Mouse (Mus musculus) stomach, postnatal 0 days (tissue): Measurements from ENCODE around the gene Dgcr8. TPM values are rescaled to one million over a fixed set of nuclear protein-coding genes. Genes with fewer than 3 reads are reported as not detected.

ENCODE experiments used
- ATAC-seq: fragments of 200-750 bp; cut with Nextera tagmentation; 2 replicates; pipeline ENCODE4 v1.8.0; 2017; ENCODE audit not compliant: low FRiP score, low TSS enrichment
- DNase-seq: peaks from one replicate; pipeline ENCODE4 v3.0.0-alpha.2; 2016; ENCODE audit warnings: low spot score
- H3K27ac ChIP-seq: fragments of 300-500 bp; sonication (generic); replicated peaks from 2 replicates; pipeline ENCODE4 v1.5.1; 2014; ENCODE audit warnings: mild to moderate bottlenecking, control low read depth
- H3K27me3 ChIP-seq: fragments of 300-500 bp; sonication (generic); 2 replicates; pipeline ENCODE4 v1.6.1; 2014; ENCODE audit warnings: low read length; ENCODE audit not compliant: control insufficient read depth, insufficient read depth
- H3K36me3 ChIP-seq: fragments of 300-500 bp; sonication (generic); 2 replicates; pipeline ENCODE4 v1.6.1; 2014; ENCODE audit warnings: low read length, mixed read lengths; ENCODE audit not compliant: control insufficient read depth, insufficient read depth
- H3K4me1 ChIP-seq: fragments of 300-500 bp; sonication (generic); replicated peaks from 2 replicates; pipeline ENCODE4 v1.6.1; 2014; ENCODE audit warnings: antibody characterized with exemption; ENCODE audit not compliant: control insufficient read depth, insufficient read depth
- H3K4me2 ChIP-seq: fragments of 300-500 bp; sonication (generic); replicated peaks from 2 replicates; pipeline ENCODE4 v1.6.1; 2014; ENCODE audit warnings: low read depth, mild to moderate bottlenecking, control low read depth, moderate library complexity
- H3K4me3 ChIP-seq: fragments of 300-500 bp; sonication (generic); 2 replicates; pipeline ENCODE4 v1.5.1; 2014; ENCODE audit warnings: low read depth, low read length, control low read depth
- H3K9ac ChIP-seq: fragments of 300-500 bp; sonication (generic); 2 replicates; pipeline ENCODE4 v1.6.1; 2014; ENCODE audit warnings: mild to moderate bottlenecking, low read length, control low read depth, mixed read lengths
- H3K9me3 ChIP-seq: fragments of 300-500 bp; sonication (generic); 2 replicates; pipeline ENCODE4 v1.6.1; 2016; ENCODE audit warnings: low read length; ENCODE audit not compliant: control insufficient read depth
- CTCF ChIP-seq: IDR thresholded peaks from 2 replicates; pipeline ENCODE4 v1.5.1; 2016; ENCODE audit warnings: antibody characterized with exemption, low read depth, mild to moderate bottlenecking, moderate library complexity
- EP300 ChIP-seq: optimal IDR thresholded peaks from 2 replicates; pipeline ENCODE3; 2016; ENCODE audit warnings: antibody characterized with exemption
- WGBS: fragments of 180-500 bp; shearing (Covaris S2); extraction: QIAGEN DNeasy Blood & Tissue Kit; methylation state at CpG from one replicate; pipeline ENCODE4 v1.1.7; 2014; 5-methylcytosine and 5-hydroxymethylcytosine counted together
- polyA plus RNA-seq: library from polyadenylated mRNA; unstranded; fragments of >200 nt; fragmentation: Nextera tagmentation; extraction: Ambion mirVana; gene quantifications from 2 replicates; pipeline ENCODE4 v1.2.1, GENCODE M21; 2015

The Dgcr8 gene
- polyA plus RNA-seq, 1 experiment from 2014 or later, result 8.4 TPM

- DNase-seq (no peak), ATAC-seq (no peak)
- no peak overlapping the region for H3K4me2 ChIP-seq
Measured at GRCm38 (mm10) chr16:18222188-18222587, 66.9 kb downstream of the Dgcr8 start.

GRCm38 (mm10) chr16:18221543-18221898 lies 67.5 kb downstream of the Dgcr8 start:
- Histone ChIP-seq H3K4me2 (no peak overlapping the region), H3K9ac (no peak overlapping the region), H3K36me3 (peaks cover 12% of the 10 kb centered on the region; the same call in 1 of the 2 replicates), H3K4me3 (no peak overlapping the region), H3K27me3 (no peaks in the 10 kb centered on the region), H3K9me3 (no peaks in the 10 kb centered on the region), H3K4me1 (0 out of 2 replicates have a peak, but pooled peaks cover 2% of the 10 kb centered on the region), H3K27ac (no peak overlapping the region)
- DNase-seq (no peak), ATAC-seq (no peak)
- TF ChIP-seq EP300, result no peak
- peak; percentile 32 for TF ChIP-seq CTCF
- WGBS, result 71% methylated on average over 11 of the region's 11 CpGs

More at GRCm38 (mm10) chr16:18222188-18222587, 66.9 kb downstream of the Dgcr8 start:
- H3K9ac ChIP-seq, result no peak overlapping the region
- no peaks in the 10 kb centered on the region for H3K27me3 ChIP-seq
- H3K27ac ChIP-seq, result no peak overlapping the region
- H3K9me3 ChIP-seq, result no peaks in the 10 kb centered on the region
- H3K36me3 ChIP-seq, result peaks cover 12% of the 10 kb centered on the region; the same call in 1 of the 2 replicates
- 68% methylated on average over 11 of the region's 11 CpGs for WGBS
- H3K4me3 ChIP-seq, result no peak overlapping the region
- 0 out of 2 replicates have a peak, but pooled peaks cover 2% of the 10 kb centered on the region for H3K4me1 ChIP-seq
- TF ChIP-seq CTCF, result no peak
- TF ChIP-seq EP300, result no peak

GRCm38 (mm10) chr16:18220856-18221542 lies 68.0 kb downstream of the Dgcr8 start:
- WGBS, result 84% methylated on average over 6 of the region's 6 CpGs
- ATAC-seq (no peak), DNase-seq (no peak)
- no peaks in the 10 kb centered on the region for H3K27me3 ChIP-seq
- no peak overlapping the region for H3K4me2 ChIP-seq
- no peaks in the 10 kb centered on the region for H3K9me3 ChIP-seq
- peaks cover 8% of the 10 kb centered on the region; the same call in 1 of the 2 replicates for H3K36me3 ChIP-seq
- no peak for TF ChIP-seq CTCF
- TF ChIP-seq EP300, result no peak
- H3K4me1 ChIP-seq, result 0 out of 2 replicates have a peak, but pooled peaks cover 2% of the 10 kb centered on the region
- H3K4me3 ChIP-seq, result no peak overlapping the region
- no peak overlapping the region for H3K27ac ChIP-seq
- H3K9ac ChIP-seq, result no peak overlapping the region

- Histone ChIP-seq H3K4me2 (no peak overlapping the region), H3K9ac (peak overlapping the region; percentile 23; the same call in 1 of the 2 replicates), H3K4me1 (0 out of 2 replicates have a peak, but pooled peaks cover 2% of the 10 kb centered on the region), H3K9me3 (no peaks in the 10 kb centered on the region), H3K27ac (no peak overlapping the region), H3K4me3 (no peak overlapping the region), H3K36me3 (peaks cover 5% of the 10 kb centered on the region; the same call in 1 of the 2 replicates), H3K27me3 (no peaks in the 10 kb centered on the region)
- peak; percentile 49 for DNase-seq
- peak; percentile 58 for ATAC-seq
- TF ChIP-seq CTCF (no peak), EP300 (no peak)
- WGBS, result 32% methylated on average over 8 of the region's 8 CpGs
Measured at GRCm38 (mm10) chr16:18220001-18220400, 69.0 kb downstream of the Dgcr8 start.

GRCm38 (mm10) chr16:18218580-18218996 lies 70.5 kb downstream of the Dgcr8 start:
- Histone ChIP-seq H3K9me3 (no peaks in the 10 kb centered on the region), H3K27me3 (no peaks in the 10 kb centered on the region), H3K9ac (no peak overlapping the region), H3K4me3 (no peak overlapping the region), H3K4me2 (no peak overlapping the region), H3K36me3 (peaks cover 2% of the 10 kb centered on the region; the same call in 1 of the 2 replicates), H3K27ac (no peak overlapping the region), H3K4me1 (0 out of 2 replicates have a peak, but pooled peaks cover 2% of the 10 kb centered on the region)
- DNase-seq, result no peak
- ATAC-seq, result no peak
- TF ChIP-seq CTCF, result no peak
- TF ChIP-seq EP300, result no peak
- WGBS, result 70% methylated on average over 9 of the region's 9 CpGs

GRCm38 (mm10) chr16:18217579-18217978 lies 71.5 kb downstream of the Dgcr8 start, which contains the start of gene Ccdc188:
Ccdc188 (plus strand) TSS chr16:18217879.
- Histone ChIP-seq H3K4me3 (no peak within 1 kb of the TSS), H3K9ac (no peak within 1 kb of the TSS), H3K27me3 (no peaks in the 10 kb centered on the region), H3K4me2 (no peak within 1 kb of the TSS), H3K9me3 (no peaks in the 10 kb centered on the region), H3K36me3 (no peaks in the 10 kb centered on the region), H3K4me1 (0 out of 2 replicates have a peak, but pooled peaks cover 2% of the 10 kb centered on the region), H3K27ac (no peak within 1 kb of the TSS)
- TF ChIP-seq CTCF (no peak), EP300 (no peak)
- ATAC-seq, result no peak
- DNase-seq, result no peak
- WGBS, result 88% methylated on average over 4 of the region's 4 CpGs
